Mouse (Mus musculus): ENCODE measurements at regions not wholly inside any gene's neighbourhood (a gene's known extent, or its start where the extent isn't known, plus 50 kb on each side); places are given as distances from the start of the nearest gene placed in this dataset.

DNA sequence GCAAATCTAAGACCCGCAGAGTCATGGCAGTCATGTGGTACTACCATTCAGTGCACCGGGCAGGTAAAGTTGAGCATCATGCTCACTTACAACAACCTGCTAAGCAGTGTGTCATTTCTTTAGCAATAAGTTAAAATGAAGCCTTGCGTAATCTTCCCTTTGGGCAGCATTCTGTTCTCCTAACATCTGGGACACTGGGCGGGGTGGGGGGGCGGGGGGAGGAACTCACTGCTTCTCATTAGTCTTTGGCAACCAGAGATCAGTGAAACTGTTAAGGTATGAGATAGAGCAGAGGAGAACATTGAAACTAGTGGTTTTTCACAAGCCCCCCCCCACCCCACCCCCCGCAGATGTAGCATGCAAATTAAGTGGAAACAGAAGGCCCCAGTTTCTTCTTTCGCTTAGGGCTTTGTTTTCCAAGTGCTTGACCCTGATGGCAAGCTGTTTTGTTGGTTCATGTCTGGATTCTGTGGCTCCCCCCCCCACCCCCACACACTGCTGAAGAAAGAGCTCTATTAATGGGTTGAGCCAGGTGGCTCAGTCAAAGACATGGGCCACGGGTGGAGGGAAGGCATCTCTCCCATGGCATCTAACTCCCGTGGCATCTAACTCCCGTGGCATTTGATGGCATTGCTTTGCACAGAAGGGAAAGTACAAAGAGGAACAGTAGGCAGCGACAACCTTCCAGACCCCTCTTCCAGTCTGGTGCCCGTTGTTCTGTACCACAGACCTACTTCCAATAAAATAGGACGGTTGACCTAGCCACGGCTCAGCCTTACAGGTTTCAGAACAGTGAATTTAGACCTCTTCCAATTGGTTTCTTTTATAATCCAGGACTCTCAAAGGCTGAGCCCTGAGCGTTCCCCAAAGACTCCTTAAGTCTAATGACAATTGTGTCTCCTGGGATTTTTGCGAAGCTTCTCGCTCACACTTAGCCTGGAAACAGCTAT is 97.2 kb upstream of the Cpm start:
- TF ChIP-seq GATA4 (IDR thresholded peaks at IDR 0.05; ENCODE audit: insufficient replicate concordance, low read length) = no peak

DNA sequence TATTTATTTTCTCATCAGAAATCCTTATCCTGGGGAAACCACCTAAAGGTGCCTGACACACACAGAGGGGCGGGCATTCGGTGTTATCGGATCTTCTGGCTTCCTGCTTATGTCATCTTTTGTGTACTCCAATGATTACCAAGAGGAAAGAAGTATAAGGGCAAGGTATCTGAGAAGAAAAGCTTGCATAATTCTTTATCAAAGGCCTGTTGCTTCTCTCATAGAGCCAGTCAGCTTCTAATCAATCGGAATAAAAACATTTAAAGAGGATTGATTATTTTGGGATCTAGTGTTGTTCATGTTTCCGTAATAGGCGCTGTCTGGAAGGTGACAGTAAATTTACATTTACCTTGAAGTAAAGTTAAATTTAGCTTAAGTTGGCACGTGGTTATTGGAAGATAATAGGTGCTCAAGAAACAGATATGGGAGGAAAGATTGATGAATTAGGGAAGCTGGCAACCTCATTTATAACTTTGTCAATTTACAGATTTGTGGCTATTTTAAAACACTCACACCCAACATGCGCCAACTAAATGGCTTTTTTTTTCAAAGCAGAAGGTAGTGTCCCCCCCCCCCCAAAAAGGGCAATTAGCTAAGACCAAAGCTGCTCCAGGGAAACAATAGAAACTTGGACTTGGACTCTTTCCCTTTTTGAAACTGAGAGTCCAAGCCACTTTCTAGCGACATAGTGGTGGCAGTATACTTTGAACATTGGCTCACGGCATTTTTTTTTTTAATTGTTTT is 98.3 kb upstream of the Cpm start:
- no peak for TF ChIP-seq GATA4 (IDR thresholded peaks at IDR 0.05; ENCODE audit: insufficient replicate concordance, low read length)

DNA sequence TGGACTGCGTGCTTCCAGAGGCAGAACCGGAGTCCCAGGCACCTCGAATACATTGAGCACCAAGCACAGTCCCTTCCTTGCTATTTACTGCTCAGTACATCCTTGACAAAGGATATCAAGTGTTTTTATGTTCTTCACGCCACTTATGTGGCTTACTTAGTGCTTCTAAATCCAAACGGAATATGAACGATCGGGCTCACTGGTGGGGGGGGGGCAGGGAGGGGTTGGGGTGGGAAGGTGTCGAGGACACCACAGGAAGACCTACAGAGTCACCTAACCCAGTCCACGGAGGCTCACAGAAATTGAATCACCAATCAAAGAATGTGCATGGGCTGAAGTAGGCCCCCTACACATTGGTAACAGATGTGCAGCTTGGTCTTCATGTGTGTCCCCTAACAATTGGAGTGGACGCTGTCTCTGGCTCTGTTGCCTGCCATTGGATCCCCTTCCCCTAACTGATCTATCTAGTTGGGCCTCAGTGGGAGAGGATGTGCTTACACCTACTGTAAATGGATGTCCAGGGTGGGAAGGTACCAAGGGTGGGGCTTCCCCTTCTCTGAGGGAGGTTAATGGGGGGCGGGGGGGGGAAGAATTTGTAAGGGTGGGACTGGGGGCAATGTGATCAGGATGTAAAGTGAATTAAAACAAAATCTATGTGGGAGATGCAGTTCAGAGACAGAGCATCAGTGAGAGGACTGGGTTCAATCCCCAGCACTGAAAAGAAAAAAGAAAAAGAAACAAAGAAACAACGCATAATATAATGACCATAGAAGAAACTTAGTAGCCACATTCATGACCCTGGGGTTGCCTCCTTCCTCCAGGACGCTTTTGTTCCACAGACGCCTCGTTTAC is 99.1 kb upstream of the Cpm start:
- TF ChIP-seq GATA4 (IDR thresholded peaks at IDR 0.05; ENCODE audit: insufficient replicate concordance, low read length) = no peak

DNA sequence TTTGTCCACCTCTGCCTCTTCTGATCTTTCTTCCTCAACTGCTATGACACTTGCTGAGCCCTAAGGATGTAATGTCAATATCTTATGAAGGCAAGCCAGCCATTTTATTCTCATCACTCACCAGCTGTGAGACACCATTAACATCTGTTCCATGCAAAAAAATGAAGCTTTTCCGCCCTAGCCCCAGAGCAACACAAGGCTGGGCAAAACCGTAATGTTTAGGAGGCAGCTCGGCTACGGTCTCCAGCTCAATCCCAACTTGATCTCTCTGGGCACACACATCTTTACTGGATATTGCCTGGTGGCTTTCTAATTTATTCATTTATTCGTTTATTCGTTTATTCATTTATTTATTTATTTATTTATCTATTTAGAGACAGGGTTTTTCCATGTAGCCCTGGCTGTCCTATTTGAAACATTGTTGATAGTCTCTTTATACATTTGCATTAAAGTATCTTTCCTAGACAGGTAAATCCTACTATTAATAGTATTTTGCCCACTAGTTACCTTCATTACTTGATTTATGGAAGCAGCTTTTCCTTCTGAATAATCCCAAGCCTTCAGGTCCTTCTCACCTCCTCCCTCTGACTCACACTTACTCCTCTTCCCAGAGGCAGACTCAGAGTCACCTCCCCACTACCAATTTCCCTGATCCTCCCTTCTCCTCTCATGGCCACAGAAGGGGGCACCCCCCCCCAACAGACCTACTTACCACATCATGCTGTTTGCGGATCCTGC is 99.9 kb upstream of the Cpm start:
- TF ChIP-seq GATA4 (IDR thresholded peaks at IDR 0.05; ENCODE audit: insufficient replicate concordance, low read length) = no peak

DNA sequence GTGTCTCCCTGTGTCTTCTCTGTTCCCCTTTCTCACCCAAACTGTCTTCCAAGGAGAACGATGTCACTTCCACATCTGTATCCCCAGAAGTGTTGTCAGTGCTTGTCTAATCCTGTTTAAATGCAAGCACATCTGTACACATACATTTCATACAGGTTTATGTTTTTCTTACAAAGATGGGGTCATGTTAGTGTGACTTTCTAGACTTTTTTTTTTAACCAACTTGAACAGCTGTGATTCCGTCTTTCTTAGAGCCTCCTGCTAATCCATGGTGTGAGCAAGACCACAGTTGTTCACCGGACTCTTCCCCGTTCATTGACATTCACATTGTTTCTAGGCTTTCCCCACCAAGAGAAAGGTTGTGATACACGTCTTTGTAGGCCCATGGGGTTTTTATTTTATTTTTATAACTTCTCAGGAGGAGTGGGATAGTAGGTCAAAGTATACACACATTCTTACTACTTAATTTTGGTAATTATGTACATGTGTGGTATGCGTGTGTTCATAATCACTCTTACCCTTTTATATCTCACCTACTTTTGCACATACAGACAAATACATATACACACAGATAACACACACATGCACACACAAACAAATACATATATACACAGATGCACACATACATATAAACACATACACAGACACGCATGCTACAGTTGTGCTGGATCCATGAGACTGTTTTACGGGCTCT is 100.6 kb upstream of the Cpm start:
- no peak for TF ChIP-seq GATA4 (IDR thresholded peaks at IDR 0.05; ENCODE audit: insufficient replicate concordance, low read length)

DNA sequence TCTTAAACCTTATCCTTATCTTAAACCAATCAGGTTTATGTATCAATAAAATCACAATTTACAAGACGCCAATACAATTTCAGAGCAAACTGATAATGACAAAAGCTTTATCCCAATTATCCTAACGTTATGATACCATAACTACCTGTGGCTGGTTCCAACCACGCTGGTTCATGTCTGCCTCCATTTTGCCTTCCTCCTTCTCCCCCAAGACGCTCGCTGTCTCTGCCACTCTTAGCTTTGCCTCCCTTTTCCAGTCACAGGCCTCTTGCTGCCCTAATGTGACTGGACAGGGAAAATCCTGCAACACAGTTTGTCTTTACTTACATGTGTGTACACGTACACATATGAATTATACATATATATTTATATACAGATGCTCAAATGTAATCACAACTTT is 101.3 kb upstream of the Cpm start:
- TF ChIP-seq GATA4 (IDR thresholded peaks at IDR 0.05; ENCODE audit: insufficient replicate concordance, low read length) = no peak

DNA sequence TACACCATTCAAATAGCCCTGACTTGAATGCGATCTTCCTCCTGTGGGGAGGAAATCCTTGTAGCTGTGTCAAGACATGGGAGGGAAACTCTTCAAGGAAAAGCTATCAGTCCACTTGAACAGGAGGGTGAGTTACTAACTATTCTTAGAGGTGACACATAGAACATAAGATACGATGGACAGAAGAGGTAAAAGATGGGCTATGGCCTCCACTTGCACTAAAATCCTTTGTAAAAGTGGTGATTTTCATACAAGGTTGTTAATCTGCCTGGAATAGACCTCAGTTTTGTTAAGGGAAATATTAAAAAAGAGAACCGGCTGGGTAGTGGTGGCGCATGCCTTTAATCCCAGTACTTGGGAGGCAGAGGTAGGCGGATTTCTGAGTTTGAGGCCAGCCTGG is 102.1 kb upstream of the Cpm start:
- no peak for TF ChIP-seq GATA4 (IDR thresholded peaks at IDR 0.05; ENCODE audit: insufficient replicate concordance, low read length)

DNA sequence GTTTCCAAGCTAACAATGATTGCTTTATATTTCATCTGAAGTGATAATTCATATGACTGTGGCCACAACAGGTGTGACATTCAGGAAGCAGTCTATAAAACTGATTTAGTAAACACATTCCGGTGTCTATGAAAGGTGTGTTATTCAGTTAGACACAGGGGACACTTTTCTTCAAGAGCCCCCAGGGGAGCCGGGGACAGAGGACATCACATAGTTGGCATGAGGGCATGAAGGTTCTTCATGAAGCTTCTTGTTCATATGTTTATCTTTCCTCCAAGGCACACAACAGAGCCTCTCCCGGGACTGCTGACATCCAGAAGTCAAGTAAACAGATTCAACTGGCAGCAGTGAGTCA is 102.5 kb upstream of the Cpm start:
- TF ChIP-seq GATA4 (IDR thresholded peaks at IDR 0.05; ENCODE audit: insufficient replicate concordance, low read length) = no peak

DNA sequence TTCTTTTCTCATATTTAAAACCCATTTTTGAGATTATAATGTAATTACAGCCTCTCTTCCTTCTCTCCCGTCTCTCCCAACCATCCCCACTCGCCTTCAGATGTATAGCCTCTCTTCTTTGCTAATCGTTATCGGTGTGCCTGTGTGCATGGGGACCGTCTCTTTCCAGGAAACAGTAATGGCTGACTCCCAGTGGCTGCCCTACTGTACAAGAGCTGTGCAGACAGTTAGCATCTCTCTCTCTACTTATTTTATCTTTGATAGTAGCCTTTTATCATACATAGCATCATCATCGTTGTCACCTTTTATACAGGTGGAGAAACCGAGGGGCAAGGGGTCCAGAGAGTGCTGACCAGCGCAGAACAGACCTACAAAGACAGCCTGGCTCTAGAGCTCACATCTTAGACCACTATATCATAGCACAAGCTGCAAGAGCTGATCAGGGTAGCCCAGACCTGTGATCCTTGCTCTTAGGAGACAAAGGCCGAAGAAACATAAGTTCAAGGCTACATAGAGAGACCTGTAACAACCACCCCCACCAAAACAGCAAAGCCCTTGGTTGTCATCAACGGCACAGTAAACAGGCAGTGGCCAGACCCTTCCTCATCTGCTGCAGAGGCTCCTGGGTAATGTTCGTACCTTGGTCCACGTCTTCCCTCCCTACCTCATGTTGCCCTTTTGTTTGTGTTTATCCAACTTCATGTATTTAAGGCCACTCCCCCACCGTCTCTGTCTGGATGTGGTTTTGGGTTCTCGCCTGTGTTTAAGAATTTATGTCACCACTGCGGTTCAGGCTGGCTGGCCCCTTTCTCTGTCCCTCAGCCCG is 103.1 kb upstream of the Cpm start:
- no peak for TF ChIP-seq GATA4 (IDR thresholded peaks at IDR 0.05; ENCODE audit: insufficient replicate concordance, low read length)

DNA sequence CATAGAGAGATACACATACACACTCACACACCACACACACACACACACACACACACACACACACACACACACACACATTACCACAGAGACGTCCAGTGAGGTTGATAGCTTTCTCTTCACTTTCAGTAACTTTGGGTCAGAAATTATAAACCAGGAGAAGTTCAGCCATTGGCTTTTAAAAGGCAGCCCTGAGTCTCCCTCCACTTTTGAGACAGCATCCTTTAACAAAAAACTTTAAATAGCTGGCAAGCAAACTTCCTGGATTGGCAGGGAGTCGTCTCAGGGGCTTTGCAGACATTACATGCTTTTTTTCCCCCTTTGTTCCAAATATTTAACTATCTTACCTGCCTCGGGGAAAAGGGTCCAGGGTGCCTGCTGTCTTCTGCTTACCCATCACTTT is 103.7 kb upstream of the Cpm start:
- no peak for TF ChIP-seq GATA4 (IDR thresholded peaks at IDR 0.05; ENCODE audit: insufficient replicate concordance, low read length)

DNA sequence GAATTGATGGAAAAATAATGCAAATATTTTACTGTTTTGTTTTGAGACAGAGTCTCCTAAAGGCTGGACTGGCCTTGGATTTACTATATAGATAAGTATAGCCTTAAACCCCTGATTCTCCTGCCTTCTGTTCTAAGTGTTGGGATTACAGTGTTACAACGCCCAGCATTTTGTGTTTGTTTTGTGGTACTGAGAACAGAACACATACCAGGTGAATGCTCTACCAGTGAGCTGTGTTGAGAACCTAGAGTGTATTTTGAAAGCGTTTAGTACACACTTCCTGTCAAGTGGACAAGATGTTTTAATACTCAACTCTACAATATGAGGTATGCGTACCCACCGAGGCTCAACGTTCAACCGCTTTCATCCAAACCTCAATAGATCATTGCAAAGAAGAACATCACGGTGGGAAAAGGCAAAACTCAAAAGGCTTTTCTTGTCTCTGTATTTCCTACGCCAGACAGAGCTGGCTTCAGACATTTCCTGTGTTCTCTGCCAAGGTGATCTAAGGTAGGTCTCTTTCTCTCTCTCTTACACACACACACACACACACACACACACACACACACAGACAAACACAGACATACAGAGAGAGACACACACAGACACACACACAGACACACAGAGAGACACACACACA is 104.3 kb upstream of the Cpm start:
- no peak for TF ChIP-seq GATA4 (IDR thresholded peaks at IDR 0.05; ENCODE audit: insufficient replicate concordance, low read length)

DNA sequence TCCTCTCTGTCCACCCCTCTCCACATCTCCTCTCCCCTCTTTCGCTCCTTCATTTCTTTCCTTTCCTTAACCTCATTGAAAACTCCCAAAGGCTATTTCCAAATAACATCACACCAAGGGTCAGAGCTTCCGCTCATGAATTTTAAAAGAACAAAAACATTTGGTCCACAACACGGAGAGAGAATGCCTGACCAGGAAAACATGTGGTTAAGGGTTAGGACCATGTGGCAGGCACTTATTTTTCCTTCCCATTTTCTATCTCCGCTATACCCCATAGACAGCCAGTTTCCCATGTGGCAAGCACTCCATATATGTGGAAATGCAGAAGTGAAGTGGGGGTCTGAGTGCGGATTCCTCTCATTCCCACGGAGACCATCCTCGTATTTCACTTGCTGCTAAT is 105.2 kb upstream of the Cpm start:
- no peak for TF ChIP-seq GATA4 (IDR thresholded peaks at IDR 0.05; ENCODE audit: insufficient replicate concordance, low read length)

Data from liver, adult (tissue).